Mouse (Mus musculus): Measurements from ENCODE around the gene Patj. TPM values are rescaled to one million over a fixed set of nuclear protein-coding genes. Genes with fewer than 3 reads are reported as not detected.

Gene Patj
- polyA plus RNA-seq, 1 experiment from 2014 or later: 33.2 TPM

DNA sequence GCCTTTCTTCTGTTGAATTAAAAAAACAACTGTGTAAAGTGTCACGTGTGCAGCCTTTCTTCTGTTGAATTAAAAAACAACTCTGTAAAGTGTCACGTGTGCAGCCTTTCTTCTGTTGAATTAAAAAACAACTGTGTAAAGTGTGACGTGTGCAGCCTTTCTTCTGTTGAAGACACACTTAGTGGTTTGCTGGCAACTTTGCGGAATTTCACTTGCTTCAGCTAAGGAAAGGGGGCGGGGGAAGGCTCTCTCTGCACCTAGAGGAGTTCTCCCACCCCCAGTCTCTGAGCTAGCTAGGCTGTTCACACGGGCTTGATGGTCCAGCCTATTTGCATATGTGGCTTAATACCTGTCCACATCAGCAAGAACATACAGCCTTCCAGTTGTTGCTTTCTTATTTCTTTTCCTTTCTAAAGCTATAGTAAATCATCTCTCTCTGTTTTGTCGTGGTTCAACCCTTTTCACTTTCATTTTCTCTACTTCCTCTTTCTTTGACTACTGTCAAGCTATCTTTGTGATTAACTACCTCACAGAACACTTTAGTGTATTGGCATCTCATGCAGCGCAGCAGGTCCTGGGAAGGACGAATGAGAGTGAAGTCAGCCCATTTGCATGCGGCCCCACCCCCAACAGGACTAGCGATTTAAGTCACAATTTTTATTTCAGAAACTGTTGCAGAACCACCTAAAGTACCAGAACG is 41.2 kb downstream of the Patj start:
- WGBS: 59% methylated on average over 12 of the region's 12 CpGs
- Histone ChIP-seq H3K36me3 (ENCODE audit: control insufficient read depth, insufficient read depth, low read length) (peaks cover 7% of the 10 kb centered on the region; the same call in 1 of the 2 replicates), H3K9ac (ENCODE audit: low read depth, low read length) (no peak overlapping the region), H3K4me3 (ENCODE audit: low read length) (peak overlapping the region; percentile 9; the same call in 1 of the 2 replicates), H3K9me3 (ENCODE audit: control insufficient read depth, low read length) (no peaks in the 10 kb centered on the region), H3K27me3 (ENCODE audit: control insufficient read depth, insufficient read depth, low read length) (no peaks in the 10 kb centered on the region), H3K27ac (ENCODE audit: low read depth, low read length) (no peak overlapping the region), H3K4me1 (ENCODE audit: control insufficient read depth, insufficient read depth, low read length) (no peaks in the 10 kb centered on the region), H3K4me2 (replicated peaks; ENCODE audit: low read depth, low read length) (no peak overlapping the region; the same call in 1 of the 2 replicates)
- no peak for ATAC-seq (ENCODE audit: low FRiP score, low TSS enrichment)

DNA sequence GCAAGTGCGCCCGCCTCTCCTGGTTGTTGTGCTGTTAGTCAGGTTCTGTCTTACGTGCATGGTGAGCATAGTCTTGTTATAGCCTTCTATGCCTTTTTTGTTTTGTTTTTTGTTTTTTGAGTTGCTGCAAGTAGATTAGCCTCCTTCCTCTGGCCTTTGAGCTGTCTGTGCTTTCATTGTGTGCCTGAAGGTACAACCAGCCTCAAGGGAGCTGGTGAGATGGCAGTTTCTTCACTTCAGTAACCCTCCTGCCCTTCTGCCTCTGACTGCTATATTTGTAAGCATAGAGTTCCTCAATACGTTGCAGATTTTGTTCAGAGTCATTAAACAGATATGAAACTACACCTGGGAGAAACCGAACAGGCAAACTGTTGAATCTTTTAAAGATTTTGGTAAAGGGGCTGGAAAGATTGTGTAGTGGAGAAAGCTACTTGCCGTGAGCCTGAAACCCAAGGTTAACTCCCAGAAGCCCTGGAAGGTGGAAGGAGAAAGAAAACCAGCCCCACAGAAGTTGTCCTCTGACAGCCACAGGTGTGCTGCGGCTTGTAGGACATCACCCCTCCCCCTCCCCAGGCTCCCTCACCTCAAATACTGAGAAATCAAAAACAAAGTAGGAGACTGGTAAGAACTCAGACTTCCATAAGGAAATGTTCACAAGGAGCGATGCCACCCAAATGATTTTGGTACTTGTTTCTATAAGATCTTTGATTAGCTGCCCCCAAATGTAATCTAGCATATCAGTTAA is 43.8 kb downstream of the Patj start:
- no peak overlapping the region for H3K9ac ChIP-seq (ENCODE audit: low read depth, low read length)
- H3K4me2 ChIP-seq (replicated peaks; ENCODE audit: low read depth, low read length): no peak overlapping the region
- H3K36me3 ChIP-seq (ENCODE audit: control insufficient read depth, insufficient read depth, low read length): peaks cover 3% of the 10 kb centered on the region; the same call in 1 of the 2 replicates
- 83% methylated on average over 8 of the region's 8 CpGs for WGBS
- no peak for ATAC-seq (ENCODE audit: low FRiP score, low TSS enrichment)
- H3K27me3 ChIP-seq (ENCODE audit: control insufficient read depth, insufficient read depth, low read length): no peaks in the 10 kb centered on the region
- no peaks in the 10 kb centered on the region for H3K9me3 ChIP-seq (ENCODE audit: control insufficient read depth, low read length)
- no peak overlapping the region for H3K4me3 ChIP-seq (ENCODE audit: low read length)
- no peak overlapping the region for H3K27ac ChIP-seq (ENCODE audit: low read depth, low read length)
- H3K4me1 ChIP-seq (ENCODE audit: control insufficient read depth, insufficient read depth, low read length): no peaks in the 10 kb centered on the region

DNA sequence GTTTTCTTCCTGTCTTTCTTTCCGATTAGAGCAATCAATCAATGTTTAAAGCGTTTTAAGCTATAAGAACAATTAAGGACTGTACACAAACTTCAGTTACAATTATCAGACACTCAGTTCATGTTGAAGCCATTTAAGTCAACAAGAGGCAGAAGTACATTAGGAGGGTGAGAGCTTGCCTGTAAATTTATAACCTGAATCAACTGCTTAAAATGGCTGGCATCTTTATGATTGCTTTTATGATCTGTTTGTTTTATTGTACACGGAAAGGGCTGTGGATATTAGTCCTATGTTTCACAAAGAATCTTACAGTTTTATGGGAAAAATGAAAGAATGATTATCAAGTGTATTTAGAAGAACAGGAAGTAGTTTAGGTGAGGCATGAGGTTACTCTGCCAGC is 45.7 kb downstream of the Patj start:
- H3K36me3 ChIP-seq (ENCODE audit: control insufficient read depth, insufficient read depth, low read length): peaks cover 5% of the 10 kb centered on the region; the same call in 1 of the 2 replicates
- no peak overlapping the region for H3K4me3 ChIP-seq (ENCODE audit: low read length)
- H3K4me2 ChIP-seq (replicated peaks; ENCODE audit: low read depth, low read length): no peak overlapping the region
- no peak for ATAC-seq (ENCODE audit: low FRiP score, low TSS enrichment)
- no peak overlapping the region for H3K27ac ChIP-seq (ENCODE audit: low read depth, low read length)
- no peak overlapping the region for H3K9ac ChIP-seq (ENCODE audit: low read depth, low read length)
- no peaks in the 10 kb centered on the region for H3K9me3 ChIP-seq (ENCODE audit: control insufficient read depth, low read length)
- 57% methylated on average over 3 of the region's 3 CpGs for WGBS
- H3K4me1 ChIP-seq (ENCODE audit: control insufficient read depth, insufficient read depth, low read length): no peaks in the 10 kb centered on the region
- H3K27me3 ChIP-seq (ENCODE audit: control insufficient read depth, insufficient read depth, low read length): no peaks in the 10 kb centered on the region

DNA sequence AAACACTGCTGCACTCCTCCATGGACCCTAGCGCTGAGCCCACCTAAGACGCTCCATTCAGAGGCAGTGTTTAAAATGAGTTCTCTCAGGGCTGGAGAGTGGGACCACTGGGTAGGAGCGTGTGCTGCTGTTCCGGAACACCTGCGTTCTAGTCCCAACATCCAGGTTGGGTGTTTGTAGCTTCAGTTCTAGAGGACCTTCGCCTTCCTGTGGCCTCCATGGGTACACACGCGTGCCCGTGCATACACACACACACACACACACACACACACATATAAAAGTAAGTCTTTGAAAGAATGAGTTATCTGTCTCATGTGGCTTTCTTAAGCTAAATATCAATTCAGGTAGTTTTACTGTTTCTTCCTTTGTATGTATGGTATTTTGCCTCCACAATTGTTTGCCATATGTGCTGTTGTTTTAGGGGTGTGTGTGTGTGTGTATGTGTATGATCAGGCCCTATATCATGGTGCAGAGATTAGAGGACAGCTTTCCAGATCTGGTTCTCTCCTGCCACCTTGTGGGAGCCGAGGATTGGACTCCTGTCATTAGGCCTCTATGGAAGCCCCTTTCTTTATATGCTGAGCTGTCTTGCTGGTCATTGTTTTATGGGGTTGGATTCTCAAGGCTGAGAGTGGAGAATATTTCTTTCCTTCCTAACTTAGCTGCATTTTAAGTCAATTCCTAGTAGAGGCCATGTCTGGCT is 49.0 kb downstream of the Patj start:
- no peak overlapping the region for H3K9ac ChIP-seq (ENCODE audit: low read depth, low read length)
- ATAC-seq (ENCODE audit: low FRiP score, low TSS enrichment): peak; percentile 69; the same call in 1 of the 2 replicates
- no peaks in the 10 kb centered on the region for H3K9me3 ChIP-seq (ENCODE audit: control insufficient read depth, low read length)
- H3K27ac ChIP-seq (ENCODE audit: low read depth, low read length): no peak overlapping the region
- no peak overlapping the region for H3K4me2 ChIP-seq (replicated peaks; ENCODE audit: low read depth, low read length)
- H3K4me3 ChIP-seq (ENCODE audit: low read length): no peak overlapping the region
- H3K27me3 ChIP-seq (ENCODE audit: control insufficient read depth, insufficient read depth, low read length): no peaks in the 10 kb centered on the region
- H3K36me3 ChIP-seq (ENCODE audit: control insufficient read depth, insufficient read depth, low read length): peaks cover 5% of the 10 kb centered on the region; the same call in 1 of the 2 replicates
- WGBS: 85% methylated on average over 10 of the region's 10 CpGs
- no peaks in the 10 kb centered on the region for H3K4me1 ChIP-seq (ENCODE audit: control insufficient read depth, insufficient read depth, low read length)

DNA sequence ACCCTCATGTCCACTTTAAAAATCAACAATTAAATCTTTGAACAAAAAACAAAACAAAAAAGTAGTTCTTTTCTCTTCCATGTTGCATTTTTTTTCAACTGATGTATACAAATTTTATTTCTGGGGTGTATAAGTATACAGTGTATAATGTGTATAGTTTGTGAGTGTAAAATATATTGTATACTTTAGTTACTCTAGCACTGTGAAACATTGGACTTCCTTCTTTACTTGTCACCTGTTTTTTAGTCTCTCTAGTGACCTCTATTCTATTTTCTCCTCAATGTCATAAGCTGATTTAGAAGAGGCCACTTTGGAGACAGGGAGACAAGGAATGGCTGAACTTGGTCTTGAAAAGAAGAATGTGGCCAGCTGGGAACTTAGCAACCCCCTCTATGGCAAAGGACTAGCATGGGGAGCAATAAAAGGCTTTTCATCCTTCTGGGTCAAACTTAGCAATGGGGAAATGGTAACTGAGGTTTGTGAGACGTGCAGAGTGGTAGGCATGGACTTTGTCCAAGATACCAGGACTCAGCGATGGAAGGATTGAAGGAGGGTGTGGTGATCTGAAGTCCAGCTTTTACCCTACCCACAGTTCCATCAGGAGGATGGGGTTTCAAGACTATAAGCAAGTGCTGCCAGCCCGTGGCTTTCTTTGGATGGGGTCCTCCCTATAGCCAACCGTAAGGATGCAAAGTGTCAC is 54.1 kb downstream of the Patj start:
- Histone ChIP-seq H3K27me3 (ENCODE audit: control insufficient read depth, insufficient read depth, low read length) (no peaks in the 10 kb centered on the region), H3K4me2 (replicated peaks; ENCODE audit: low read depth, low read length) (no peak overlapping the region), H3K4me1 (ENCODE audit: control insufficient read depth, insufficient read depth, low read length) (peaks cover 6% of the 10 kb centered on the region; the same call in 1 of the 2 replicates), H3K27ac (ENCODE audit: low read depth, low read length) (no peak overlapping the region), H3K9ac (ENCODE audit: low read depth, low read length) (no peak overlapping the region), H3K36me3 (ENCODE audit: control insufficient read depth, insufficient read depth, low read length) (peaks cover 2% of the 10 kb centered on the region; the same call in 1 of the 2 replicates), H3K9me3 (ENCODE audit: control insufficient read depth, low read length) (no peaks in the 10 kb centered on the region), H3K4me3 (ENCODE audit: low read length) (no peak overlapping the region)
- no peak for ATAC-seq (ENCODE audit: low FRiP score, low TSS enrichment)
- WGBS: 42% methylated on average over 4 of the region's 4 CpGs

DNA sequence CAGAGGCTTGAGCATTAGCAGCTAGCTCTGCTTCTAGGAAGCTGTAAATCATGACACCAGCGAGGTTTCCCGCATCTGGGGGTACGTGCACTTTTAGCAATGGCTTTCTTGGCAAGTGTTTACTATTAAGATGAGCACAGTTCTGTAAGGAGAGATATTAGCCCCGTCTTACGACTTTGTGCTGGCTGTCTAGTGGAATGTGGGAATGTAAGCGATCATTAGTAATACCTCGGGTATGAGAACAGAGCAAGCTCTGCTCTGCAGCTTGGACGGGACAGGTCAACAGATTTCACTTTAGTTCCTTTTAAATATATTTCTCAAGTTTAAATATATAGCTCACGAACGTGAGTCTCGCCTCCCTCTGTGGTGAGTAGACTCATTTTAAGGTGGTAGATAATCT is 54.7 kb downstream of the Patj start:
- Histone ChIP-seq H3K4me1 (ENCODE audit: control insufficient read depth, insufficient read depth, low read length) (peaks cover 6% of the 10 kb centered on the region; the same call in 1 of the 2 replicates), H3K4me3 (ENCODE audit: low read length) (no peak overlapping the region), H3K36me3 (ENCODE audit: control insufficient read depth, insufficient read depth, low read length) (peaks cover 2% of the 10 kb centered on the region; the same call in 1 of the 2 replicates), H3K4me2 (replicated peaks; ENCODE audit: low read depth, low read length) (no peak overlapping the region), H3K9ac (ENCODE audit: low read depth, low read length) (no peak overlapping the region), H3K27me3 (ENCODE audit: control insufficient read depth, insufficient read depth, low read length) (no peaks in the 10 kb centered on the region), H3K9me3 (ENCODE audit: control insufficient read depth, low read length) (no peaks in the 10 kb centered on the region), H3K27ac (ENCODE audit: low read depth, low read length) (no peak overlapping the region)
- no peak for ATAC-seq (ENCODE audit: low FRiP score, low TSS enrichment)
- WGBS: 59% methylated on average over 11 of the region's 11 CpGs

DNA sequence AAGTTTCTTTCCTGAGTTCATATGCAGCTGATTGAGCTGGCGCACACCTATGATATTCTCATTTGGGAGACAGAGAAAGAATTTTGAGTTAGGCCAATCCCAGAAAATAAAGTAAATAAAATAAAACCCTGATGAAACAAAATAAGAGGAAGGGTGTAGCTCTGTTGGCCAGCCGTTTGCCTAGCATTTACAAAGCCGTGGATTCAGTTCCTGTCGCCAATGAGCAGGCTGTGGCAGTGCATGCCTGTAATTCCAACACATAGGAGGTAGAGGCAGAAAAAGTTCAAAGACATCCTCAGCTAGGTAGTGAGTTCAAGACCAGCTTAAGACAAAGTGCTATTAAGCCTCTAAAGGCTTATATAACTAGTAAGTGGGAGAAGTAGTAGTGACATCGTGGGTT is 55.2 kb downstream of the Patj start:
- ATAC-seq (ENCODE audit: low FRiP score, low TSS enrichment): no peak
- no peaks in the 10 kb centered on the region for H3K9me3 ChIP-seq (ENCODE audit: control insufficient read depth, low read length)
- 77% methylated on average over 5 of the region's 5 CpGs for WGBS
- no peaks in the 10 kb centered on the region for H3K27me3 ChIP-seq (ENCODE audit: control insufficient read depth, insufficient read depth, low read length)
- H3K4me2 ChIP-seq (replicated peaks; ENCODE audit: low read depth, low read length): no peak overlapping the region
- no peaks in the 10 kb centered on the region for H3K36me3 ChIP-seq (ENCODE audit: control insufficient read depth, insufficient read depth, low read length)
- H3K4me3 ChIP-seq (ENCODE audit: low read length): no peak overlapping the region
- no peak overlapping the region for H3K9ac ChIP-seq (ENCODE audit: low read depth, low read length)
- peaks cover 6% of the 10 kb centered on the region; the same call in 1 of the 2 replicates for H3K4me1 ChIP-seq (ENCODE audit: control insufficient read depth, insufficient read depth, low read length)
- H3K27ac ChIP-seq (ENCODE audit: low read depth, low read length): no peak overlapping the region

DNA sequence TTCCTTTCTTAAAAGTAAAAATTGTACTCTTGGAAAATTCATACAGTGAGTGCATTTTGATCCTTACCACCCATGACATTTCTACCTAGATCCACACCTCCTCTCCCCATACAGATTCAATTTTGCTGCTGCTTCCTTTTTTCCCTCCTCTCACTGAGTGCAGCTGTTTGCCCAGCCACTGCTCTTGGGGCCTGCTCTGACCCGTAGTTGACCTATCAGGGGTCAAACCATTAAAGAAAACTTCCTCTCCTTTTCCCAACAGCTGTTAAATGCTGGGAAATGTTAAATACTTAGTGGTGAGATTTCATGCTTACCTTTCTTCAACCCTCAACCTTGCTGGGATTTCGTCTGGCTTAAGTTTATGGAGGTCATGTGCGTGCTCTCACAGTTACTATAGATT is 55.7 kb downstream of the Patj start:
- Histone ChIP-seq H3K36me3 (ENCODE audit: control insufficient read depth, insufficient read depth, low read length) (no peaks in the 10 kb centered on the region; the same call in 1 of the 2 replicates), H3K27ac (ENCODE audit: low read depth, low read length) (no peak overlapping the region), H3K9me3 (ENCODE audit: control insufficient read depth, low read length) (no peaks in the 10 kb centered on the region), H3K27me3 (ENCODE audit: control insufficient read depth, insufficient read depth, low read length) (no peaks in the 10 kb centered on the region), H3K4me3 (ENCODE audit: low read length) (no peak overlapping the region), H3K4me1 (ENCODE audit: control insufficient read depth, insufficient read depth, low read length) (peaks cover 6% of the 10 kb centered on the region; the same call in 1 of the 2 replicates), H3K9ac (ENCODE audit: low read depth, low read length) (no peak overlapping the region), H3K4me2 (replicated peaks; ENCODE audit: low read depth, low read length) (no peak overlapping the region)
- WGBS: 34% methylated on average over 3 of the region's 3 CpGs
- ATAC-seq (ENCODE audit: low FRiP score, low TSS enrichment): no peak

All from kidney, embryonic 14.5 days (tissue).